Mouse (Mus musculus) c-Kit-positive CD71-negative TER-119-negative erythroid progenitor cells, embryonic 14.5 days (primary cell): ENCODE measurements around the gene Rnaseh2b.

ENCODE experiments used
- DNase-seq: peaks from one replicate; pipeline ENCODE4 v3.0.0-alpha.2; 2013; ENCODE audit warnings: low read depth

Gene Rnaseh2b

GRCm38 (mm10) chr14:62361263-62361980 lies 69.0 kb downstream of the Rnaseh2b start:
- DNase-seq, result no peak

GRCm38 (mm10) chr14:62363774-62364173 lies 71.4 kb downstream of the Rnaseh2b start:
- no peak for DNase-seq

- no peak for DNase-seq
Measured at GRCm38 (mm10) chr14:62370819-62371218, 78.4 kb downstream of the Rnaseh2b start.

- no peak for DNase-seq
Measured at GRCm38 (mm10) chr14:62374001-62374400, 81.6 kb downstream of the Rnaseh2b start.

DNA sequence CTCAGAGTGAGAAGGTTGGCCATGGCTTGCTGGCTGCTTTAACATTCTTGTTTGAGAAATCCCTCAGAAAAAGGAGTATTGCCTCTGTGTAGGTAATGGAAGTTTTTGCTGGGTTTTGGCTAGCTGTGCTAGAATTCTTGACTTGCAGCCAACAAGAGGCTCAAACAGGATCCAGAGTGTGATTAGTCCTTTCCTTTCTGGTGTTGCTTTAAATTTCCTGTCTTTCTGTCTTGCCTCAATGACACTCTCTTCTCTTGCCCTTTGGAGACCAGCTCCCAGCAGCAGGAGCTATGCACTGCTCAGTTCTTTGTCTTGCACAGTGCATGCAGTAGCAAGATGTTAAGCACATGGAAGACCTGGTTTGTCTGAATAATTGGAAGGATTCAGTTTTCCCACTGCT lies 83.3 kb downstream of the Rnaseh2b start:
- no peak for DNase-seq

DNA sequence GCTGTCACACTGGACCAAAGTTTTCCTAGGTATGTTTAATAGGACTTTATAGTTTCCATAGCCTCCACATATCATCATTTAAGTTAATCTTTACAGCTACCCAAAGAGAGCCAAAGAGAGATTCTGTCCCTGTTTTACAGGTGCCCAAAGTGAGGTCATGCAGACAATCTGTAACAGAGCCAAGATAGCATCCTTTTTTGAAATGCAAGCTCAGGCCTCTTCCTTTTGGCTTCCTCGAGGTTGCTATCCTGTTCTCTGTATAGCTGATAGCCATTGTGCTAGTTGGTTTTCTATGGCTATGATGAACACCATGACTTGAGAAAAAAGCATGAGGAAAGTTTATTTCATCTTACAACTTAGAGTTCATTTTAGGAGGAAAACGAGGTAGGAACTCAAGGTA lies 83.7 kb downstream of the Rnaseh2b start:
- no peak for DNase-seq

- no peak for DNase-seq
Measured at GRCm38 (mm10) chr14:62379391-62379790, 87.0 kb downstream of the Rnaseh2b start.

DNA sequence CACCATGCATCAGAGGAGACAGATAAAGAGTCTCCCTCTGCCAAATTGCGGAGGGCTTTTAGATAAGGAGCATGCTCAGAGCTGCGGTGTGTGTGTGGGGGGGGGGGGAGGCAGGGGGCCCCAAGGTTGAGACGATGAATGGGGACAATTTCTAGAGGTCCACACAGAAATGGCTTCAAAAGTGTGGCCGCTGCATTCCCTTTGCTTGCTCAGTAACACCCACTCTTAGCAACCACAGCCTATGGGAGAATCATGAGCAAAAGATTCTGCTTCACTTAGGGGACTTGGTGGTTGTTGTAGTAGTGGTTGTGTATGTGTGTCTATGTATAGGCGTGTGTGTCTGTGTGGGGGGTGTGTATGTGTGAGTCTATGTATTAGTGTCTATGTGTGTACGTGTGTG lies 88.2 kb downstream of the Rnaseh2b start:
- DNase-seq, result no peak

DNA sequence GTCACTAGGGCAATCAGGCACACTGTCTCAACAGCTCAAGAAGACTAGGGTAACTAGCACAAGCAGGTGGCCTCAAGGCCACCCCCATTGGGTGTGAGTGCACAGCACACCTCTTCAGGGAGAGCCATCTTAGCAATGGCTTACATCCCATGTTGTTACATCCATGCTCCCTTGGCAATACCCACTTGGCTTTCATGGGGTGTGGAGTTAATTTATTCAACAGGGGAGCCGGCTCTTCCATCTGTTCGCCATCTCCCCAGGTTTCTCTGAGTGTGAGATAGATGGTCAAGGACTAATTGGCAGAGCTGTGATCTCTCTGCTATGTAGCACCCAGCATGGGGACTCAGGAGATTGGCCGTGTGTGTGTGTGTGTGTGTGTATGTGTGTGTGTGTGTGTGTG lies 90.7 kb downstream of the Rnaseh2b start:
- DNase-seq, result no peak

- no peak for DNase-seq
Measured at GRCm38 (mm10) chr14:62383786-62384299, 91.5 kb downstream of the Rnaseh2b start.

DNA sequence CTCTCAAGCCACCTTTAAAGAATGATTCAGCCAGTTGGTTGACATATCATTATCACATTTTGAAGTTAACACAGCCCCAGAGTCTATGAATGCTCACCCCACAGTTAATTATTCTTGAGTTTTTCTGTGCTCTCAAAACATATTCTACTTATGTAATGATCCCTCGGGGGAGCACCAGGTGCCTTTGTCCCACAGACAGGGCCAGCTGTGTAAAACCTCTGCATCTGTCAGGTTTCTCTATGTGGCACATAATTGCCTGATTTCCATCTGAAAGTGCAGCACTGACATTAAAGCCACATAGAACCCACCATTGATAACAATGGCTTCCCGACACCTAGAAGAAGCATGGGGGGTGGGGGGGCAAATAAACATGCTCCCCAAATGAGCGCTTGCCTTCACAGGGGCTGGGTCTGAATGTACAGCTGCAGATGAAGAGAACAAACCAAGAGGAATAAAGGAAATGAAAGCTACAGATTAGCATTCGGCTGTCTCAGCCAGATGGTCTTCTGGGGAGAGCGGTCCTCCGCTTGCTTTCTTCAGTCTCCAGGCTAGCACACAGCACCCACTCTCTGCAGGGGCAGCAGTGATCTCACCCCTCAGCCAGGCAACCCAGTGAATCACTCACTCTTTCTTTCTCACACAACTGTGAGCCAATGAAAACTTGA lies 96.8 kb downstream of the Rnaseh2b start:
- DNase-seq, result no peak

- DNase-seq, result no peak
Measured at GRCm38 (mm10) chr14:62389729-62390536, 97.5 kb downstream of the Rnaseh2b start.

DNA sequence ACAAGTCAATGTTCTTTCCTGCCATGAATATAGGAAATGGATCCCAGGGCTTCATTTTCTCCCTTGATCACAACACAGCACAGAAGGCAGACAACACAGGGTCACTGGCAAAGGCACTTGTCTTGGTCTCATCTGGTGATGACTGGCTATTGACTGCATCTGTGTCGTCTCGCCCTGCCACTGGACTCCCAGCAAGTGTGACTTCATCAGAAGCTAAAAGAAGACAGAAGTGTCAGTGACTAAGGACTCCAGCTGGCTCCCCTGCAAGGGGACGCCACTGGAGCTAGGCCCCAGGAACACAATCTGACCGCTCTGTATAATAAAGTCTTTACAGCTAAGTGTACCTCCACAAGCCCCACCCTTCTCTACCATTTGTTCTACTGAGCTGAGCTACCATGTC lies 100.4 kb downstream of the Rnaseh2b start:
- DNase-seq, result no peak

- no peak for DNase-seq
Measured at GRCm38 (mm10) chr14:62395346-62395745, 103.0 kb downstream of the Rnaseh2b start.

- no peak for DNase-seq
Measured at GRCm38 (mm10) chr14:62416007-62416741, 123.8 kb downstream of the Rnaseh2b start.

DNA sequence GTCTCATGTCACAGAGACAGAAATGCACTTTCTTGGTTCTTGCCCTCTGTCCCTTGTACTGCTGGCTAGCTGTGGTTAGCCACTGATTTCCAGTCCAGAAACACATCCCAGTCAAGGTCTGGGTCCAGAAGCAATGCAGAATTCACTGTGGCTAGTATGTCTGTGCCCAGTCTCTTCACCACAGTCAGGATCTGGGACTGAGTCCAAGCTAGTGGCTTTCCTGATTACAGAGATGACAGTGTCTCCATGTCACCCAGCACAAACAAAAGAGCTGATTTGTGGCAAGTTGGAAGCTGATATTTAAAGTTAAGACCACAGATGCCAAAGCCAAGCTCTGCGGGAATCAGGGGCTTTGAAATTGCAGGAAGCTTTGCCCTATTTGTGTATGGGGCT lies 124.3 kb downstream of the Rnaseh2b start:
- DNase-seq, result no peak

DNA sequence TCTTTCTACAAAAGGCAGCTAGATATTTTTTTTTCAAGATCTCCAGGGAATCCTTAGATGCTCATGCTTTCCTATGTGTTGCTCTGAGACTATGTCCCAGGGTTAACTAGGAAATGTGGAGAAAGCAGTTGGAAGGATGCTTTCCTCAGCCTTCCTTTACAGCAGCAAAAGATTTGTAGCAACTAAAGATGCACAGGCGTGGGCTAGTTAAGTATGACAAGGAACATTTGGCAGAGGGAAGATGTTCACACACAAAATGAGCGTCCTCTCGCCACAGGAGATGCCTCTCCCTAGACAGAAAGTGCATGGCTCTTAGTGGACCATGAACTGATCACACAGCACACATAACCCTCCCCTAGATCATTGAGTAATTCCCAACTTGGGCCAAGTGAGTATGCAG lies 125.1 kb downstream of the Rnaseh2b start:
- DNase-seq, result no peak

GRCm38 (mm10) chr14:62422265-62422664 lies 129.9 kb downstream of the Rnaseh2b start:
- DNase-seq, result no peak
